Mouse (Mus musculus) adrenal gland, postnatal 10 days (tissue): Measurements from ENCODE around the gene Rhpn2. TPM values are rescaled to one million over a fixed set of nuclear protein-coding genes. Genes with fewer than 3 reads are reported as not detected.

Experiments used
- DNase-seq: peaks from one replicate; pipeline ENCODE4 v3.0.0; 2021; ENCODE audit warnings: mixed read lengths
- total RNA-seq, 2 experiments: library from RNA; stranded (reverse); gene quantifications; 2 replicates each; pipeline ENCODE4 v1.2.3; 2021

Rhpn2 gene
- total RNA-seq, 2 experiments from 2014 or later = 4.2 to 4.5 TPM

GRCm38 (mm10) chr7:35347918-35348700 lies 14.1 kb downstream of the Rhpn2 start:
- DNase-seq = no peak

DNA sequence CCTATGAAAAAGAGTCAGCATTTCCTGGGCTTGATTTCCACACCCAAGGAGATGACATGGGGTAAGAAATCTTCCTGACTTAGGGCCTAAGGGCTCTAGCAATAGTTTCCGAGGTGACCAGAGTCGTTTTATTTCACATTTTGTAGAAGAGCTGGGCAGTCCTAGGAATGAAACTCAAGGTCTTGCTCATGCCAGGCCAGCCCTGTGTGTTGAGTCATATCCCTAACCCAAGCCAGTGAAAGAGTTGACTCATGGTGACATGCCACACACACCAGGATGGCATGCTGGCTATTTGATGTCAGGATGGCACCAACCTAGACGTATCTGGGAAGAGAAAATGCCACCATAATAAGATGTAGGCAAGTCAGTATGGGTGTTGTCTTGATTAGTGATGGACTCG lies 15.1 kb downstream of the Rhpn2 start:
- DNase-seq = peak; percentile 24

- DNase-seq = no peak
Observed at GRCm38 (mm10) chr7:35349886-35350684, 16.1 kb downstream of the Rhpn2 start.

- no peak for DNase-seq
Observed at GRCm38 (mm10) chr7:35351155-35351554, 17.2 kb downstream of the Rhpn2 start.

- DNase-seq = no peak
Observed at GRCm38 (mm10) chr7:35353306-35353705, 19.3 kb downstream of the Rhpn2 start.

- no peak for DNase-seq
Observed at GRCm38 (mm10) chr7:35355303-35355872, 21.4 kb downstream of the Rhpn2 start.

GRCm38 (mm10) chr7:35357621-35358020 lies 23.7 kb downstream of the Rhpn2 start:
- DNase-seq = no peak

DNA sequence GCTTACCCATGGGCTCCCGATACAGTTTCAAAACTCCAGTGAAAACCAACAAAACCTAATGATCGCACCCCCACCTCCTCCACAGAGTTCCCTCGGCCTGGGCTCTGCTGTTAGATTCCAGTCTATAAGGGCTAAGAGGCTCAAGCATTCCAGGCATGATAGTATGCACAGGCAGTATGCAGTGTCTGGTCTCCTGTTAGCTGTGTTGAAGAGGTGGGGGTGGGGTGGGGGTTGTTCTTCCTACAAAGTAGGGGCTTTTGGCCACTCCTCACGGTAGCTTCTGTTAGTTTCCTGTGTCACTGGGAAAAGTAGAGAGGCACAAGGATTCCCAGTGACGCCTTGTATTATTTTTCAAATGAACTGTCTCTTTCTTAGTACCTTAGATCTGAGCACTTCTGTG lies 28.3 kb downstream of the Rhpn2 start:
- no peak for DNase-seq

GRCm38 (mm10) chr7:35362868-35363267 lies 28.9 kb downstream of the Rhpn2 start:
- DNase-seq = no peak

DNA sequence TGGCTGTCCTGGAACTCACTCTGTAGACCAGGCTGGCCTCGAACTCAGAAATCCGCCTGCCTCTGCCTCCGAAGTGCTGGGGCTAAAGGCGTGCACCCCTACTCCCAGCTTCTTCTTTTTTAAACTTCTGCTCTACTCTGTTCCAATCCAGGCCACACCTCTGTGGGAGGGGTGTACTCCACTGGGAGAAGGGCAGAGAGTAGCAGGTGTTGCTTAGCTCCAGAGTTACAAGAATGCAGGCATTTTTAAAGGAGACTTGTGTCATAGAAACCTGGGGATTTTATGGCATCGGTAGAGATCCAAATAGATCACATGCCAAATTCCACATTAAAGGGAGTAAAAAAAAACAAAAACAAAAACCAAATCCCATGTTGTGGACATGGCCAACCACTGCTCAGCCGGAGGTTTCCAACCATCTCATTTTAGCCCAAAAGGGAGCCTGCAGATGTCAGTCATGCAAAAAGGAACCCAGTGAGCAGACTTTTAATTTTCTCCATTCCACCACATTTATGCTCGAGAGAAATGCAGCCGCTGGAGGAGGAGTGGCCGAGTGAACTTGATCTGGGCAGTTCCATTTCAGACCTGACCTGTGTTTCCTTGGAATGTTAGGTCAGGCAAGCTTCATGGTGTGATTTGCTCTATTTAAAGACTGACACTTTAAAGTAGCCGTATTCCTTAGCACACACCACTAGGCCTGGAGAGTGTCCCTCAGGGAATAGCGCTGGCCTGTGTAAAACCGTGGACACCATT lies 31.4 kb downstream of the Rhpn2 start:
- no peak for DNase-seq

DNA sequence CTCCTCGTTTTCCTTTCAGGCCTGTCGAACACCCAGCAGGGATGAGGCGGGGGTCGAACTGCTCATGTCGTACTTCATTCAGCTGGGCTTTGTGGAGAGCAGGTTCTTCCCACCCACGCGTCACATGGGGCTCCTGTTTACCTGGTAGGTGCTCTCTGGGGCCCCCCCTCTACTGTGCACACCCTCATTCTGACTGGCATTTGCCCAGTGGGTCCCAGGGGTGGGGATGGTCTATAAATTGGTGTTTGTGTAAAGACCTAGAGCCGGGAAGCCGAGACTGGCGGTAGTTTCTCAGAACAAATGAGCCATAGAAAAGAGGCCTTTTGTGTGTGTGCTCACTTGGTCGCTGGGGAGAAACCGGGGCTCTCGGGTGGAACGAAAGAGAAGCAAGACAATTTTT lies 37.1 kb downstream of the Rhpn2 start:
- no peak for DNase-seq

- DNase-seq = no peak
Observed at GRCm38 (mm10) chr7:35372483-35373017, 38.6 kb downstream of the Rhpn2 start.

- no peak for DNase-seq
Observed at GRCm38 (mm10) chr7:35373146-35373989, 39.4 kb downstream of the Rhpn2 start.

- no peak for DNase-seq
Observed at GRCm38 (mm10) chr7:35374265-35374664, 40.3 kb downstream of the Rhpn2 start.

DNA sequence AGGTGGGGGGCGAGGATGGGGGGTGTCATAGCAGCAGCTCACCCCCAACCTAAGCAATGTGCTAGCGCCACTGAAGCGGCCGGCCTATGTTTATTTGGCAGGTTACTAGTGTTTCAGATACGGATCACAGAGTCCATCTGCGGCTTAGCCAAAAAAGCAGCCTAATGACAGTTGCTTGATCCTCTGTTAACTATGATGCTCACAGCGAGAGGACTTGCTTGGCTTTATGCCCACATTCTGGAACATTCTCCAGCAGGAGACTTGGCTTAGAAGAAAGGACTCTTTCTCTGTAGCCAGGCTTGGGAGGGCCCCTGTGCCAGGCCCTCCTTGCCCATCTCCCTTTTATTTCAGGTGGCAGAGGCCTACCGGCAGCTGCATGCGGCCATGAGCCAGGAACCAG lies 42.7 kb downstream of the Rhpn2 start:
- no peak for DNase-seq

DNA sequence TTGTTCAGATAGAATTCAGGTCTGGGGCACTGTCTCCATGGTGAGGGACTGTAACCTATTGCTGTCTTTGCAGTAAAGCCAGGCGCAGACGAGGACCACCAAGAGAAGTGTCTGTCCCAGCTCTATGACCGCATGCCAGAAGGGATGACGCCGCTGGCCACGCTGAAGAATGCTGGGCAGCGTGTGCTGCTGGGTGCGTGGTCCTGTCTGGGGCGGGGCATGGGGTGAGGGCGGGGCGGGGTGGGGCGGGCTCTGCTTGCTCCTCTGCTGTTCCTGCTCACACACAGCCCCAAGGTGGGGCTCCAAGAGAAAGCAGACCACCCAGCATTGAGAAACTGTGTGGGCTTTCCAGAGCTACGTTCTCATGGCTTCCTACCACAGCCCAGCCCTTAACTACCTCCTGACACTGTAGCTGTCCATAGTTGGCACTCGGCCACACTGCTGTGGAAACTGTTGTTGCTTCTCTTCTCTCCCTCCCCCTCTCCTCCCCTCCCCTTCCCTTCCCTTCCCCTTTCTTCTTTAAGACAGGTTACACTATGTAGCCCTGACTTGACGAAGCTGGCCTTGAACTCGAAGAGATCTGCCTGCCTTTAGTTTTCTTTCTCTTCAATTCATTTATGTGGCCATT lies 45.6 kb downstream of the Rhpn2 start:
- no peak for DNase-seq

DNA sequence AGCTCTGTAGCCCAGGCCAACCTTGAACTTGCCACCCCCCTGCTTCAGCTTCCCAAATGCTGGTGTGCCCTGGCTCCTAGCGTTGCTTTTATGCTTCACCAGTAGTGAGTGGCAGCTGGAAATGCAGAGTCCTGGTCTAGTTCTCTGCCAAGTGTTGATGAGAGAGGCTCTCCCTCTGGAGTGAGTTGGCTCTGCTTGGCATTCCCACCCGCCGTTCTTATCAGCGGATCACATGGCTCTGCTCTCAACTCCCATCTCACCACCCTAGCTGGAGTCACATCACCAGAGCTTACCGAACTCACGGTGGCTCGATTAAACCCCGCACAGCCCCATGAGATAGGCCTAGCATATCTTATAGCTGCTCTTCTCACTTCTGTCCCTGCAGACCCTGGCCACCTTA lies 46.4 kb downstream of the Rhpn2 start:
- no peak for DNase-seq

DNA sequence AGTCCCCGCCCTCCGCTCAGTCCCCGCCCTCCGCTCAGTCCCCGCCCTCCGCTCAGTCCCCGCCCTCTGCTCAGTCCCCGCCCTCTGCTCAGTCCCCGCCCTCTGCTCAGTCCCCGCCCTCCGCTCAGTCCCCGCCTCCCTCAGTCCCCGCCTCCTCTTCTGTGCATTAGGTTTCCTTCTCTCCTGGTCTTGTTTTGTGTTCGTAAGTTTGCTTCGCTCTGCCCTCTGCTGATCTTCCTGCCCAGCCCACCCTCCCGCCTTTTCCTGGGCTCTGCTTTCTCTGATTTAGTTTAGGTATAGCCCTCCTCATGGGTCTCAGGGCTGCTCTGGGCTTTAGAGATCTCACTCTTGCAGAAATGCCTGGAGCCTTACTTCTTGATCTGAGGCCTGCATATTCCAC lies 47.9 kb downstream of the Rhpn2 start:
- DNase-seq = no peak

DNA sequence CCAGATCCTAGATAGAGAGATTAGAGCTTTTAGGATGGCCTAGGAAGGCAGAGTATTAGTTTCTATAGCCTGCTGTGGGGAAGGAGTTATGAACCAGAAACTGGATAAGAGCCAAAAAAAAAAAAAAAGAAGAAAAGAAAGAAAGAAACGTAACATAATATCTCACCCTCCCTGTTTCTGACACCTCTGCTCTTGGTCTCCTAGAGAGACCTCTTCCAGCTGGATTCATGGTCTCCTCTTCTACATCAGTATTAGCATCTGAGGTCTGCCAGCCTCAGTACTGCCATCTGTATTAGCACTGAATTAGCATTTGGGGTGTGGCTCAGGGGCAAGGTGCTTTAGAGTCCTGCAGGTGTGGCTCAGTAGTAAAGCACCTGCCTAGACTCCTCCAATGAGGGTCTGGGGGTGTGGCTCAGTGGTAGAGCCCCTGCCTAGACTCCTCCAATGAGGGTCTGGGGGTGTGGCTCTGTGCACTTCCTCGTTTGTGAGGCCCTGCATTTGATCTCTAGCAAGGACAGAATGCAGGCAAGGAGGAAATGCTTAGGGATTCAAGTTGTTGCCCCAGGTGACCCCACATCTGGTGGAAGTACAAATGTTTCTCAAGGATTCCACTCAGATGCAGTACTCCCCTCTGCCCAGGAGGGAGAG lies 48.9 kb downstream of the Rhpn2 start:
- no peak for DNase-seq

DNA sequence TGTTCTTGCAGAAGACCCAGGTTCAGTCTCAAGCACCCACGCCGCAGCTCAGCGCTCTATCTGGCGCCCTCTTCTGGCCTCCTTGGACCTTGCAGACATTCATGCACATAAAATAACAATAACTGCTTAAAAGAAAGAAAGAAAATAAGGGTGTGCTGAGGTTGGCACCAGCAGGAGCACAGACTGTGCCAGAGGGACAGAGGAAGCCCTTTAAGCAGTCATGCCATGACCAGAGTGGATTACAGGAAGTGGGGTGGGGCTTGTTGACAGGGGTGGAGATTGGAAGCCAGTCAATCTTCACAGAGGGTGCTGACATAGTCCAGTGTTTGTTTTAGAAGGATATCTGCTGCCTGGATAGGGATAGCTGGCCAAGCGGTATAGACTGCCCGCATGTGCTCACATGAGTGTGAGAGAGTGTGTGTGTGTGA lies 52.6 kb downstream of the Rhpn2 start:
- DNase-seq = peak; percentile 34
